Mouse (Mus musculus) limb, embryonic 11.5 days (tissue): ENCODE measurements at regions not wholly inside any gene's neighbourhood (a gene's known extent, or its start where the extent isn't known, plus 50 kb on each side); places are given as distances from the start of the nearest gene placed in this dataset.

Experiments
- ATAC-seq: fragments of 200-750 bp; cut with Nextera tagmentation; 2 replicates; pipeline ENCODE4 v1.8.0; 2017; ENCODE audit warnings: low read depth; ENCODE audit not compliant: insufficient number of reproducible peaks, low FRiP score, low TSS enrichment
- DNase-seq: peaks from one replicate; pipeline ENCODE4 v3.0.0-alpha.2; 2015; ENCODE audit warnings: low spot score
- H3K27ac ChIP-seq: fragments of 300-500 bp; sonication (generic); replicated peaks from 2 replicates; pipeline ENCODE4 v1.5.1; 2014; ENCODE audit warnings: low read depth, mild to moderate bottlenecking, low read length
- H3K27me3 ChIP-seq: fragments of 300-500 bp; sonication (generic); 2 replicates; pipeline ENCODE4 v1.6.1; 2014; ENCODE audit warnings: mild to moderate bottlenecking, low read length, mixed read lengths; ENCODE audit not compliant: control insufficient read depth, insufficient read depth
- H3K36me3 ChIP-seq: fragments of 300-500 bp; sonication (generic); 2 replicates; pipeline ENCODE4 v1.6.1; 2014; ENCODE audit warnings: mild to moderate bottlenecking, low read length, moderate library complexity, mixed read lengths; ENCODE audit not compliant: control insufficient read depth, insufficient read depth
- H3K4me1 ChIP-seq: fragments of 300-500 bp; sonication (generic); 2 replicates; pipeline ENCODE4 v1.6.1; 2014; ENCODE audit warnings: low read length, mixed read lengths; ENCODE audit not compliant: control insufficient read depth, insufficient read depth
- H3K4me2 ChIP-seq: fragments of 300-500 bp; sonication (generic); 2 replicates; pipeline ENCODE4 v1.6.1; 2014; ENCODE audit warnings: low read depth, mild to moderate bottlenecking, moderate library complexity; ENCODE audit not compliant: severe bottlenecking
- H3K4me3 ChIP-seq: fragments of 300-500 bp; sonication (generic); 2 replicates; pipeline ENCODE4 v1.5.1; 2014; ENCODE audit warnings: low read depth, low read length
- H3K9ac ChIP-seq: fragments of 300-500 bp; sonication (generic); 2 replicates; pipeline ENCODE4 v1.6.1; 2014; ENCODE audit warnings: mild to moderate bottlenecking, low read length
- H3K9me3 ChIP-seq: fragments of 300-500 bp; sonication (generic); 2 replicates; pipeline ENCODE4 v1.6.1; 2016; ENCODE audit warnings: low read length; ENCODE audit not compliant: control insufficient read depth
- WGBS: fragments of 180-500 bp; shearing (Covaris S2); extraction: QIAGEN DNeasy Blood & Tissue Kit; methylation state at CpG from one replicate; pipeline ENCODE4 v1.1.7; 2014; 5-methylcytosine and 5-hydroxymethylcytosine counted together

- H3K4me1 ChIP-seq: no peaks in the 10 kb centered on the region
- no peak overlapping the region for H3K9ac ChIP-seq
- no peaks in the 10 kb centered on the region for H3K36me3 ChIP-seq
- no peaks in the 10 kb centered on the region for H3K27me3 ChIP-seq
- no peak for ATAC-seq
- no peak overlapping the region for H3K27ac ChIP-seq
- H3K4me3 ChIP-seq: no peak overlapping the region
- no peak overlapping the region for H3K4me2 ChIP-seq
- 91% methylated on average over 4 of the region's 4 CpGs for whole genome bisulfite sequencing
- DNase-seq: no peak
- H3K9me3 ChIP-seq: no peaks in the 10 kb centered on the region
These were observed 131.1 kb upstream of the Reg3g start for GRCm38 (mm10) chr6:78599751-78600150.

GRCm38 (mm10) chr6:78570000-78570597 lies 101.4 kb upstream of the Reg3g start:
- WGBS: 94% methylated on average over 4 of the region's 4 CpGs
- no peak overlapping the region for H3K4me2 ChIP-seq
- H3K27me3 ChIP-seq: no peaks in the 10 kb centered on the region
- no peak overlapping the region for H3K4me3 ChIP-seq
- H3K36me3 ChIP-seq: no peaks in the 10 kb centered on the region
- H3K9me3 ChIP-seq: no peaks in the 10 kb centered on the region
- H3K27ac ChIP-seq: no peak overlapping the region
- ATAC-seq (no peak), DNase-seq (no peak)
- no peak overlapping the region for H3K9ac ChIP-seq
- no peaks in the 10 kb centered on the region for H3K4me1 ChIP-seq

GRCm38 (mm10) chr6:78553008-78553698 lies 84.5 kb upstream of the Reg3g start:
- ATAC-seq: no peak

GRCm38 (mm10) chr6:78552353-78552698 lies 83.7 kb upstream of the Reg3g start:
- H3K4me2 ChIP-seq: no peak overlapping the region
- 34% methylated on average over 5 of the region's 5 CpGs for WGBS
- H3K27ac ChIP-seq: no peak overlapping the region
- no peaks in the 10 kb centered on the region for H3K9me3 ChIP-seq
- H3K9ac ChIP-seq: no peak overlapping the region
- no peak for DNase-seq
- H3K36me3 ChIP-seq: no peaks in the 10 kb centered on the region
- no peaks in the 10 kb centered on the region for H3K27me3 ChIP-seq
- H3K4me3 ChIP-seq: no peak overlapping the region
- H3K4me1 ChIP-seq: no peaks in the 10 kb centered on the region
- peak; percentile 21; the same call in 1 of the 2 replicates for ATAC-seq

More at GRCm38 (mm10) chr6:78553008-78553698, 84.5 kb upstream of the Reg3g start:
- Histone ChIP-seq H3K9ac (no peak overlapping the region), H3K4me1 (no peaks in the 10 kb centered on the region), H3K4me2 (no peak overlapping the region), H3K27me3 (no peaks in the 10 kb centered on the region), H3K4me3 (no peak overlapping the region), H3K9me3 (no peaks in the 10 kb centered on the region), H3K27ac (no peak overlapping the region), H3K36me3 (no peaks in the 10 kb centered on the region)
- WGBS: 72% methylated on average over 11 of the region's 11 CpGs
- no peak for DNase-seq

GRCm38 (mm10) chr6:78551666-78552352 lies 83.1 kb upstream of the Reg3g start:
- 47% methylated on average over 8 of the region's 8 CpGs for WGBS
- H3K4me1 ChIP-seq: no peaks in the 10 kb centered on the region
- no peak for ATAC-seq
- H3K9ac ChIP-seq: no peak overlapping the region
- DNase-seq: no peak
- H3K27me3 ChIP-seq: no peaks in the 10 kb centered on the region
- no peak overlapping the region for H3K4me2 ChIP-seq
- no peaks in the 10 kb centered on the region for H3K9me3 ChIP-seq
- no peak overlapping the region for H3K4me3 ChIP-seq
- no peak overlapping the region for H3K27ac ChIP-seq
- H3K36me3 ChIP-seq: no peaks in the 10 kb centered on the region

GRCm38 (mm10) chr6:78548476-78548875 lies 79.8 kb upstream of the Reg3g start:
- DNase-seq: no peak
- no peak overlapping the region for H3K4me2 ChIP-seq
- H3K4me3 ChIP-seq: no peak overlapping the region
- ATAC-seq: no peak
- WGBS: 77% methylated on average over 4 of the region's 4 CpGs
- no peaks in the 10 kb centered on the region for H3K9me3 ChIP-seq
- no peaks in the 10 kb centered on the region for H3K36me3 ChIP-seq
- no peak overlapping the region for H3K27ac ChIP-seq
- H3K9ac ChIP-seq: no peak overlapping the region
- no peaks in the 10 kb centered on the region for H3K4me1 ChIP-seq
- H3K27me3 ChIP-seq: no peaks in the 10 kb centered on the region

GRCm38 (mm10) chr6:78547721-78548120 lies 79.0 kb upstream of the Reg3g start:
- DNase-seq: no peak
- Histone ChIP-seq H3K4me3 (no peak overlapping the region), H3K4me1 (no peaks in the 10 kb centered on the region), H3K9me3 (no peaks in the 10 kb centered on the region), H3K27ac (no peak overlapping the region), H3K4me2 (no peak overlapping the region), H3K9ac (no peak overlapping the region), H3K27me3 (no peaks in the 10 kb centered on the region), H3K36me3 (no peaks in the 10 kb centered on the region)
- 84% methylated on average over 1 of the region's 1 CpGs for WGBS
- no peak for ATAC-seq

GRCm38 (mm10) chr6:78544238-78544637 lies 75.6 kb upstream of the Reg3g start:
- Histone ChIP-seq H3K4me3 (no peak overlapping the region), H3K27me3 (no peaks in the 10 kb centered on the region), H3K9ac (no peak overlapping the region), H3K36me3 (no peaks in the 10 kb centered on the region), H3K9me3 (no peaks in the 10 kb centered on the region), H3K4me2 (no peak overlapping the region), H3K4me1 (no peaks in the 10 kb centered on the region), H3K27ac (no peak overlapping the region)
- ATAC-seq (no peak), DNase-seq (peak; percentile 79)
- 14% methylated on average over 2 of the region's 2 CpGs for WGBS
